Mouse (Mus musculus): ENCODE measurements around the gene Mrtfb. TPM values are rescaled to one million over a fixed set of nuclear protein-coding genes. Genes with fewer than 3 reads are reported as not detected.

Mrtfb gene
- total and polyA plus RNA-seq, 3 experiments: 2.1 to 12.1 (median 5.6) TPM

- no peak for TF ChIP-seq POLR2AphosphoS5 (IDR thresholded peaks at IDR 0.05; ENCODE audit: insufficient replicate concordance, low read depth, low read length)
- TF ChIP-seq GATA1 (IDR thresholded peaks at IDR 0.05; ENCODE audit: borderline replicate concordance, low read length): no peak
- TF ChIP-seq TAL1 (conservative IDR thresholded peaks at IDR 0.05; ENCODE audit: low read depth, low read length): no peak
- no peak for TF ChIP-seq CTCF (IDR thresholded peaks at IDR 0.05; ENCODE audit: low read depth, low read length)
- no peak for ATAC-seq (ENCODE audit: extremely low read depth, insufficient number of reproducible peaks, low FRiP score, poor library complexity, severe bottlenecking)
- Histone ChIP-seq H3K27me3 (ENCODE audit: insufficient read depth, low read length) (peaks cover 53% of the 10 kb centered on the region), H3K9me3 (replicated peaks) (no peaks in the 10 kb centered on the region), H3K4me1 (ENCODE audit: insufficient read depth, low read depth, low read length) (peaks cover 29% of the 10 kb centered on the region), H3K4me3 (ENCODE audit: low read depth, low read length) (no peak overlapping the region), H3K36me3 (replicated peaks) (no peaks in the 10 kb centered on the region)
- DNase-seq (ENCODE audit: low spot score): no peak
Observed at GRCm38 (mm10) chr16:13451991-13452390, 195.7 kb downstream of the Mrtfb start.

- Histone ChIP-seq H3K4me1 (ENCODE audit: insufficient read depth, low read depth, low read length) (peaks cover 24% of the 10 kb centered on the region), H3K4me3 (ENCODE audit: low read depth, low read length) (no peak overlapping the region), H3K27me3 (ENCODE audit: insufficient read depth, low read length) (peaks cover 48% of the 10 kb centered on the region), H3K36me3 (replicated peaks) (no peaks in the 10 kb centered on the region), H3K9me3 (replicated peaks) (no peaks in the 10 kb centered on the region)
- TF ChIP-seq CTCF (IDR thresholded peaks at IDR 0.05; ENCODE audit: low read depth, low read length) (no peak), GATA2 (IDR thresholded peaks at IDR 0.05; ENCODE audit: borderline replicate concordance, low read depth, low read length) (no peak), GATA1 (IDR thresholded peaks at IDR 0.05; ENCODE audit: borderline replicate concordance, low read length) (no peak), POLR2AphosphoS5 (IDR thresholded peaks at IDR 0.05; ENCODE audit: insufficient replicate concordance, low read depth, low read length) (no peak), TAL1 (conservative IDR thresholded peaks at IDR 0.05; ENCODE audit: low read depth, low read length) (no peak)
- ATAC-seq (ENCODE audit: extremely low read depth, insufficient number of reproducible peaks, low FRiP score, poor library complexity, severe bottlenecking): no peak
- DNase-seq (ENCODE audit: low spot score): no peak
Observed at GRCm38 (mm10) chr16:13452661-13453060, 196.4 kb downstream of the Mrtfb start.

GRCm38 (mm10) chr16:13454026-13454600 lies 197.8 kb downstream of the Mrtfb start:
- DNase-seq (ENCODE audit: low spot score) (no peak), ATAC-seq (ENCODE audit: extremely low read depth, insufficient number of reproducible peaks, low FRiP score, poor library complexity, severe bottlenecking) (no peak)
- H3K4me3 ChIP-seq (ENCODE audit: low read depth, low read length): no peak overlapping the region
- TF ChIP-seq POLR2AphosphoS5 (IDR thresholded peaks at IDR 0.05; ENCODE audit: insufficient replicate concordance, low read depth, low read length) (no peak), TAL1 (conservative IDR thresholded peaks at IDR 0.05; ENCODE audit: low read depth, low read length) (no peak), CTCF (IDR thresholded peaks at IDR 0.05; ENCODE audit: low read depth, low read length) (no peak), GATA2 (IDR thresholded peaks at IDR 0.05; ENCODE audit: borderline replicate concordance, low read depth, low read length) (no peak), GATA1 (IDR thresholded peaks at IDR 0.05; ENCODE audit: borderline replicate concordance, low read length) (no peak)
- H3K4me1 ChIP-seq (ENCODE audit: insufficient read depth, low read depth, low read length): peaks cover 16% of the 10 kb centered on the region
- H3K36me3 ChIP-seq (replicated peaks): no peaks in the 10 kb centered on the region
- H3K9me3 ChIP-seq (replicated peaks): no peaks in the 10 kb centered on the region
- H3K27me3 ChIP-seq (ENCODE audit: insufficient read depth, low read length): peaks cover 34% of the 10 kb centered on the region

DNA sequence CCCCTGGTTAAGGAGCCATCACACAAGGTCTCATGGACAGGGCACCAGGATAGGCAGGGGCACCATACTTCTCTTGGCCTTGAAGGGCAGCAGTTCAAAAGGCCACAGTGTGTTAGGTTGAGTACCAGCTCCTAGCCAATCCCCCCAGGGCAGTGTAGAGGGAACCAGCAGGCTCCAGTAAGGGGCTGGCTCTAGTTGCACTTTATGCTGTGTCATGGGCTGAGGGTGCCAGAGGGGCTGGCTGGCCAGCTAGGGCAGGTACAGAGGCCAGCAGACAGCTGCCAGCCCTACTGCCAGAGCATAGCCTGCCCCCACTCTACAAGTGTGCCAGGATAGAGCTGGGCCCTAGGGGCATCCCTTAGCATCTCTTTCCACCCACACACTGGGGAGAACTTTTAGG lies 199.3 kb downstream of the Mrtfb start:
- ATAC-seq (ENCODE audit: extremely low read depth, insufficient number of reproducible peaks, low FRiP score, poor library complexity, severe bottlenecking): no peak
- no peaks in the 10 kb centered on the region for H3K36me3 ChIP-seq (replicated peaks)
- peaks cover 20% of the 10 kb centered on the region for H3K27me3 ChIP-seq (ENCODE audit: insufficient read depth, low read length)

GRCm38 (mm10) chr16:13458556-13458955 lies 202.3 kb downstream of the Mrtfb start:
- no peaks in the 10 kb centered on the region for H3K36me3 ChIP-seq (replicated peaks)
- no peak overlapping the region for H3K4me3 ChIP-seq (ENCODE audit: low read depth, low read length)
- no peaks in the 10 kb centered on the region for H3K9me3 ChIP-seq (replicated peaks)
- DNase-seq (ENCODE audit: low spot score) (no peak), ATAC-seq (ENCODE audit: extremely low read depth, insufficient number of reproducible peaks, low FRiP score, poor library complexity, severe bottlenecking) (no peak)
- H3K27me3 ChIP-seq (ENCODE audit: insufficient read depth, low read length): peaks cover 6% of the 10 kb centered on the region; the same call in 1 of the 2 replicates
- TF ChIP-seq TAL1 (conservative IDR thresholded peaks at IDR 0.05; ENCODE audit: low read depth, low read length): no peak
- no peak for TF ChIP-seq GATA1 (IDR thresholded peaks at IDR 0.05; ENCODE audit: borderline replicate concordance, low read length)
- no peak for TF ChIP-seq CTCF (IDR thresholded peaks at IDR 0.05; ENCODE audit: low read depth, low read length)
- no peak for TF ChIP-seq POLR2AphosphoS5 (IDR thresholded peaks at IDR 0.05; ENCODE audit: insufficient replicate concordance, low read depth, low read length)
- TF ChIP-seq GATA2 (IDR thresholded peaks at IDR 0.05; ENCODE audit: borderline replicate concordance, low read depth, low read length): no peak
- H3K4me1 ChIP-seq (ENCODE audit: insufficient read depth, low read depth, low read length): peaks cover 4% of the 10 kb centered on the region; the same call in 1 of the 2 replicates

More for the DNA sequence above, 199.3 kb downstream of the Mrtfb start:
- no peaks in the 10 kb centered on the region for H3K9me3 ChIP-seq (replicated peaks)
- no peak for DNase-seq (ENCODE audit: low spot score)
- no peak overlapping the region for H3K4me3 ChIP-seq (ENCODE audit: low read depth, low read length)
- TF ChIP-seq CTCF (IDR thresholded peaks at IDR 0.05; ENCODE audit: low read depth, low read length): no peak
- TF ChIP-seq POLR2AphosphoS5 (IDR thresholded peaks at IDR 0.05; ENCODE audit: insufficient replicate concordance, low read depth, low read length): no peak
- TF ChIP-seq GATA1 (IDR thresholded peaks at IDR 0.05; ENCODE audit: borderline replicate concordance, low read length): no peak
- TF ChIP-seq GATA2 (IDR thresholded peaks at IDR 0.05; ENCODE audit: borderline replicate concordance, low read depth, low read length): no peak
- H3K4me1 ChIP-seq (ENCODE audit: insufficient read depth, low read depth, low read length): peaks cover 4% of the 10 kb centered on the region; the same call in 1 of the 2 replicates

- Histone ChIP-seq H3K4me3 (ENCODE audit: low read depth, low read length) (no peak overlapping the region), H3K27me3 (ENCODE audit: insufficient read depth, low read length) (peaks cover 6% of the 10 kb centered on the region; the same call in 1 of the 2 replicates), H3K36me3 (replicated peaks) (no peaks in the 10 kb centered on the region), H3K4me1 (ENCODE audit: insufficient read depth, low read depth, low read length) (peaks cover 4% of the 10 kb centered on the region; the same call in 1 of the 2 replicates), H3K9me3 (replicated peaks) (no peaks in the 10 kb centered on the region)
- DNase-seq (ENCODE audit: low spot score) (no peak), ATAC-seq (ENCODE audit: extremely low read depth, insufficient number of reproducible peaks, low FRiP score, poor library complexity, severe bottlenecking) (no peak)
- TF ChIP-seq POLR2AphosphoS5 (IDR thresholded peaks at IDR 0.05; ENCODE audit: insufficient replicate concordance, low read depth, low read length) (no peak), GATA1 (IDR thresholded peaks at IDR 0.05; ENCODE audit: borderline replicate concordance, low read length) (no peak), CTCF (IDR thresholded peaks at IDR 0.05; ENCODE audit: low read depth, low read length) (no peak), GATA2 (IDR thresholded peaks at IDR 0.05; ENCODE audit: borderline replicate concordance, low read depth, low read length) (no peak), TAL1 (conservative IDR thresholded peaks at IDR 0.05; ENCODE audit: low read depth, low read length) (no peak)
Observed at GRCm38 (mm10) chr16:13460071-13460470, 203.8 kb downstream of the Mrtfb start.
